Mouse (Mus musculus) frontal cortex, postnatal 14 days (tissue): Measurements from ENCODE around the gene Taok3.

ENCODE experiments used
- DNase-seq, 2 experiments: peaks; one replicate each; pipeline ENCODE4 v3.0.0; 2022; ENCODE audit warnings: low spot score in 2 of 2

The Taok3 gene

DNA sequence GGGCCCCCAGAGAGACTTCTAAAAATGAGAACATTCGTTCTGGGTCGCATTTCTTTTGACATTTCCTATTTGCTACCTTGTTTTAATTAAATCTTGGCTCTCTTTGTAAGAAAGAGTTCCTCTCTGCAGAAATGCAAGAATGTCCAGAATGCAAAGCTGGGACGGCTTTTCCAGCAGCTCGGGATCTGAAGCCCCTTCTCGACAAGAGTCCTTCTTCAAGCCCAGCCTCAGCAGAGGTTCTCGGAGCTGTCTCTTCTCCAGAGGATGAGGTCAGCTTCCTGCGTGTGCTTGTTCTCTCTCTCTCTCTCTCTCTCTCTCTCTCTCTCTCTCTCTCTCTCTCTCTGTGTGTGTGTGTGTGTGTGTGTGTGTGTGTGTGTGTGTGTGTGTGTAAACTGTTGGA is 2.2 kb upstream of the Taok3 start:
- DNase-seq, result no peak

DNA sequence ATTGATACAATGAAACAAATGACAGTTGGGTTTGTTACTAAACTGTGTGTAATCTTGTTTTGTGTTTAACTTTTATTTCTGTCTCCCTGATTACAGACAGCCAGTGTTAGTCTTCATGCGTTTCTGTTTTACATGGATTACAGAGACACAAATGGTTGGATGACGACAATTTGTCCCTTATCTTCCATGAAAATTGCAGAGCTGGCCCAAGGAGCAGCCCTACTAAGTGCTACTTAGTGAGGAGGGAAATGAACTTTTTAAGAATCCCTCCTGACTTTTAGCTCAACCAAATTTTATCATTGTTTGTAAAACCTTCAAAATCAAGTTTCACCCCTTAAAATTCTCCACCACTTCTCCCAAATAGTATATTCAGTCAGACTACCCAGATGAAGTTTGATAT is 1.7 kb upstream of the Taok3 start:
- DNase-seq, result no peak

DNA sequence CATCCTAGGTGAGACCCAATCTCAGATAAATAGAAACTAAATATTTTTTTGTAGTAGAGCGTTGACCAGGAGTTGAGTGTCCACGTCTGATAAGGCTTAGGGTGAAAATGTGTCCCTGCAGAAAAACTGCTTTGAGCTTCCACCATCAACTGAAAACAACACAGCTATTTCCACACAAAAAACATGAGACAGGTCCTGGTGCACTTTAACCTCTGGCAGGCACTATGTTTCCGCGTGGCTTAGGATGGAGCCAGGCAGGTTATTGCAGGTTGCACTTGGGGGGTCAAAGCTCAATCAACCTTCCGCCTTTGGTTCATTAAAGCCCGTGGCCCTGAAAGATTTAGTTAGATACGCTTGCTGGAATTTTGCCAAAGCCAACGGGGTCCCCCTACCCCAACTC is 1.1 kb upstream of the Taok3 start:
- no peak for DNase-seq

DNA sequence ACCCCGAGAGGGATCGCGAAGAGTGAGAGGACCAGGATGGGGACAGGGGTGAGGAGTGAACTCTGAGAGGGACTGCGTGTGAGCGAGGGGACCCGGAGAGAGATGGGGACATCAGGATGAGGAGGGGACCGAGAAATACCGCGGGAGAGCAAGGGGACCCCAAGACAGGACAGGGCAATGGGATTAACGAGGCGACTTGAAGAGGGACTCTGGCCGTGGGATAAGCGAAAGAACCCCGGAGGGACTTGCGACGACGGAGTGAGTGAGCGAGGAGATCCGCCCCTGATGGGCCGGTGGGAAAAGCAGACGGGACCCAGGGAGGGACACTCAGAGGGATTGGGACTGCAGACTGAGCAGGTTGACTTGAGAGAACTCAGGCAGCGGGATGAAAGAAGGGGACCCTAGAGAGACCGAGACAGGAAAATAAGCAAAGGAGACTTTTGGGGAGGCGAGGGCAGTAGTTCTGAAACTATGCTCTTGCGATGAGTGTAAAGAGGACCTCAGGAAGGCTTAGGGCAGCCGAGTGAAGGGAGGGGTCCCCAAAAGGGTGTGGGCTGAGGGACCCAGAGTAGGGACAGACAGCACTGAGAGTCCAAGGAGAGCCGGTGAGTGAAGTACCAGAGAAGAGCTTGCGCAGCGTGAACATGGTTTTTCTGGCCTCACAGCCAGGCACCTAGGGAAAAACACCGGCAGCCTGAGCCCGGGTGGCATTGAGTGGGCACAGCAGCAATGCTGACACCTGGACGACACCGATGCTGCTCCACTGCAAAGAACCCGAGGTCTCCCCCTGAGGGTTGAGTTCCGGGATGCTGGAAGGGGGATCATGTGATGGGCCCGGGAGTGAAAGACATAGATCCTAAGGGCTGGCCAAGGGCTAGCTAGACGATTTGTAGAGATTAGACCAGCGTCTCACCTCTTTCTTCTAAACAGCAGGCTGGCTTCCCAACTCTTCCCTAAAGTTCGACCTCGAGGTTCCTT is 849 bp downstream of the Taok3 start:
- DNase-seq, result no peak

DNA sequence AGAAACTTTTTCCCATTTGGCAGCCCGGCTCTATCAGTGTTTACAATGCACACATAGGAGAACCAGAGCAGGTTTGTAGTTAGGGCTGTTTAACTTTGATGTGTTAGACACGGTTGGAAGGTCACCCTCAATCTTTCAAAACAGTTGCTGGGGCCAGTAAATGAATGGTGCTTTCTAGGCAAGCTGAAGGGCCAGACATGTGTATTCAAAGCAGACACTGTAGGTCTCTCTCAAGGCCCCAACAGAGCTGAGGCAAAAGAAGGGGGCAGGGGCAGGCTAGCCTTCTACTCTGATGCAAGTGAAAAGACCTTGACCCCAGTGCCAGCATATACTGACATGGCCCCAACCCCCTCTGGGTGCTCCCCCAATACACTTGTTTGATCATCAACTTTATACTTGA is 1.7 kb downstream of the Taok3 start:
- no peak for DNase-seq

DNA sequence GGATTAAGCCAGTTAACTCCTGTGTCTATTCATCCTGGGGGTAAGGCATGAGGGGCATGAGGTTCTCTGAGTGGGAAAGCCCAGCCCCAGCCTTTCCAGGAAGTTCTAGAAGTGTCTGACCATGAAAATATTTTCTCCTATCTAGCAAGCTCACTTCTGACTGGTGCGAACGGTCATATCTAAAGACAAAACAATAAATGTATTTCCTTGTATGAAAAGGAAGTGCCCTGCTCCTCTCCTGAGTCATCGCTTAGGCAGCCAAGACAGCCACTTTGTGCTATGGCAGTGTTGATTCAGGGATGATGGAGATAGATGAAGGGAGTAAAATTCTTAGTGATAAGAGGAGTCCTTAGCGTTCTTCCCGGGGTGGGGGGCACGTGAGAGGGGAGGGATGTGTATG is 3.2 kb downstream of the Taok3 start:
- no peak for DNase-seq

DNA sequence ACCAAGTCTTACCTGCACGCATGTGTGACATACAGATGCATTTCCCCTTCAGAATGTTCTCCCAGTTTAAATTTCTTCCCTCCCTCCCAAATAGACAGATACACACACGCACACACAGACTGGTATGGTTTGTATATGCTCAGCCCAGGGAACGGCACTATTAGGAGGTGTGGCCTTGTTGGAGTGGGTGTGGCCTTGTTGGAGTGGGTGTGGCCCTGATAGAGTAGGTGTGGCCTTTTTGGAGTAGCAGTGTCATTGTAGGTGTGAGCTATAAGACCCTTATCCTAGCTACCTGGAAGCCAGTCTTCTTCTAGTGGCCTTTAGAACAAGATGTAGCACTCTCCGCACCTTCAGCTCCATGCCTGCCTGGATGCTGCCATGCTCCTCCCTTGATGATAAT is 3.9 kb downstream of the Taok3 start:
- no peak for DNase-seq

DNA sequence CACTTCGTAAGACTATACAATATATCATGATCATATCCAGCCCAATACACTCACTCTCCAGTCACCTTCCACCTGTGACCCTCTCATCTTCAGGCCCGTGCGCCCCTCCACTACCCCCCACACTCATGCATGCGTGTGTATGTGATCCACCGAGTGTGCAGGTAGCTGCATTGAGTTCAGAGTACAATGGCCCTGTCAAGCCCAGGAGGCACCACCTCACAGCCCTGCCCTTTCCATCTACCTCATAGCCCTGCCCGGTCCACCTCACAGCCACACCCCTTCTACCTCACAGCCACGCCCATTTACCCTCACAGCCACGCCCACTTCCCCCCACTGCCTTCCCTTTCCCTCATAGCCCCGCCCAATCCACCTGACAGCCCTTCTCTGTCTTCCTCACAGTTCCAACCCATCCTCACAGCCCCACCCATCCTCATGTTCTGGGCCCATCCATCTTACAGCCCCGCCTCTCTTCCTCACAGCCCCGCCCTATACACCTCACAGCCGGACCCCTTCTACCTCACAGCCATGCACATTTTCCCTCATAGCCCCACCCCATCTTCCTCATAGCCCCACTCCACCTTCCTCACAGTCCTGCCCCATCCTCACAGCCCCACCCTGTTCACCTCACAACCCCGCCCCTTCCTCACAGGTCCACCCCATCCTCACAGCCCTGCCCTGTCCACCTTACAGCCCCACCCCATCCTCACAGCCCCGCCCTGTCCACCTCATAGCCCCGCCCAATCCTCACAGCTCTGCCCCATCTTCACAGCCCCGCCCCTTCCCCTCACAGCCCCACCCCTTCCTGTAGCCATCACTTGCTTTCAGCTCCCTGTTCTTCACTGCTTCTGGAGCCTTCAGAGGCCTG is 5.8 kb downstream of the Taok3 start:
- DNase-seq, result no peak

DNA sequence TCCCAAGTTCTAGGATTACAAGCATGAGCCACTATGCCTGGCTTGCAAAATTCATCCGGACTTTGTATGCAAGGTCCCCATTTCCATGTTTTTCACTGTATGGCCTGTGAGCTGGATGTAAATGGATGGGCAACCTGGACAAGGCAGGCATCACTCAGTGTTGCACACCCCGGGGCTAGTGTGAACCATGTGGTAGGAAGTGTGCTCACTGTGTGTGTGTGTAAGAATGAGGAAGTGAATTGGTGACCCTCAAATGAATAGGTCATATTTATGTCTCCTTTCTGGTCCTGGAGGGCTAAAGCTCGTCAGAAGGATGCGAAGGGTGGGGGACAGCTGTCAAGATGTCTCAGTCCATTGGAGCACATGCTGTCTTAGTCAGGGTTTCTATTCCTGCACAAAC is 7.1 kb downstream of the Taok3 start:
- no peak for DNase-seq

DNA sequence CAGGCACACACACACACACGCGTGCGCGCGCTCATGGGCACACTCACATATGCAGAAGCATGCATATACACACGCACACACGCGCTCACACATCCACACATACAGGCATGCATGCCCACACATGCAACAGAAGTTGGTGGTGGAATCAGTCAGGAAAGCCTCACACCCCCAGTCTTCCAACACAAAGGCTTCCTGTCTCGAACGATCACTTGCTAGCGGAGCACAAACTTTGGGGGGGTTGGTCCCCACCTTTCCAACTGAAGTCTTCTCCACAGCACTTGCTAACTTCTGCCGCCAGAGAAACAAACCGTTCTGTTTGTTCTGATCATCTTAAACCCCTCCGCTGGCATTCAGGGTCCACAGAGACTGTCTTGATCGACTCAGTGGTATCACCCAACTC is 10.8 kb downstream of the Taok3 start:
- DNase-seq, result no peak

DNA sequence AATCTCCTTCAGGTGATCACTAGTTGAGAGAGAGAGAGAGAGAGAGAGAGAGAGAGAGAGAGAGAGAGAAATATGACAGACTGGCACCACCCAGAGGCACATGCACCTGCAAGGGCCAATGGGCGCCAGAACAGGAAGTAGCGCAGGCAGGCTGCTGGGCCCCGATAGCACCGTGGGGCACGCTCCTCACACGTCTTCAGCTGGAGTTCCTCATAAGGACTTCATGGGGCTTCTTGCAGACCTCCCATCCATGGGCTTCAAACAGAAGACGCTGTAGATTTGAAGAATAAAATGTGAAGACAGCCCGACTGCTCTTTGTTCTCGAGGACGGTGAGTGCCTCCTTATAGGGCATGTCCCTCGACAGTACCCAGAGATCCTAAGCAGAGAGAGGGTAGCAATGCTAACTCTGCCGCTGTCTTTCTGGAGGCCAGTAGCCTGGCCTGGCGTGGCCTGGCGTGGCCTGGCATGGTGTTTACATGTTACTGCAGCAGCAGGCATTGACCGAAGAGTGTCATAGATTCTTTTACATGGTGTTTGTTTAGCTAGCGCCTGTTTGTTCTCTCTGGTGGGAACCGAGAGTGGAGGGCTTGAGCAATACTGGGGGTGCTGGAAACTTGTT is 13.6 kb downstream of the Taok3 start:
- no peak for DNase-seq

DNA sequence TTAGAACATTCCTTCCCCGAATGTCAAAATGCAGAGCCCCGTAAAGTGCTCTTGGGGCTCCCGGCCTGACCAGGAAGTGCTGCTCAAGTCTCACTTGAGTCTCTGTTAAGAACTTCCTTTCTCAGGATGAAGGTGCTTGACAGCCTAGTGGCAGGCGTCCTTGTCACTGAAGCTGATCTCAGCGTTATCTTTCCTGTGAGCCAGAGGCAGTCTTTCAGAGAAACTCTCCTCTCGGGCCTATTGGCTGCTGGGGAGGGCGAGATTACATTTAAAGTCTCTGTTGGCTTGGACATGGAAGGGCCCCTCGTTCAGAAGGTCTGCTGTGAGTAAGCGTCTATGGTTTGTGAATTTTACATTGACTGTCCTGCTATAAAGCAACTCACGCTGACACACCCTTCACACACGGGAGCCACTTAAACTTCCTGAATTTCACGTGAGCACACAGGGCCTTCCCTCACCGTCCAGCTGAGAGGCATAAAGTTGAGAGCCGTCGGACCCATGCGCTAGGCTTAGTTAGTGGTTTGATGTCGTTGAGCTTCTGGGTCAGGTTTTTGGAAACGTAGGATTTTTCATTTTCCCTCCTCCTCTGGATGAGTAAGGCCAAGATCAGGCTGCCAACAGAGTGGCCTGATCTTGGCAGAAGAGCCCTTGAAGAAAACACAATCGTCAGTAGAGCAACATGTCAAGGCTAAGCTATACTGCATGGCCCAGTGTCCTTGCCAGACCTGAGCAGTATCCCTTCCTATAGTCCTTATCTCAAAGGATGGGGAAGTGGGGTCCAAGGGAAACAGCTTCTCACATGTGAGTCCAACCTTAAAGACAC is 14.3 kb downstream of the Taok3 start:
- no peak for DNase-seq

DNA sequence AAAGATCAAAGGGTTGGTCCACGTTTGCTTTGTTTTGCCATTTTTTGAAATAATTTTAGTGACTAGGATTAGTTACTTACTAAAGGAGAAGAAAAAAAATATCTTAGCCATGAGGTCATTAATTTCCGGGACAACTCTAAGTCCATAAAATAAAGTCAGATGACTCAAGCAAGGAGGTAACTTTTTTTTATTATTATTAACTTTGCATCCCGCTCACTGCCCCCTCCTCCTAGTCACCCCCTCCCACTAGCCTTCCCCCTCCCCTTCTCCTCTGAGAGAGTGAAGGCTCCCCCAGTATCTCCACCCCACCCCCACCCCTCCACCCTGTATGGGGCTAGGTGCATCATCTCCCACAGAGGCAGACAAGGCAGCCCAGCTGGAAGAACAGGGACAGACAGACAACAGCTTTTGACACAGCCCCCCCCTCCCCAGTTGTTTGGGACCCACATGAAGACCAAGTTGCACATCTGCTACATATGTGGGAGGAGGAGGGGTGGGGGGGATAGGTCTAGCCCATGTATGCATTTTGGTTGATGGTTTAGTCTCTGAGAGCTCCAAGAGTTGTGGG is 15.0 kb downstream of the Taok3 start:
- DNase-seq, result no peak

DNA sequence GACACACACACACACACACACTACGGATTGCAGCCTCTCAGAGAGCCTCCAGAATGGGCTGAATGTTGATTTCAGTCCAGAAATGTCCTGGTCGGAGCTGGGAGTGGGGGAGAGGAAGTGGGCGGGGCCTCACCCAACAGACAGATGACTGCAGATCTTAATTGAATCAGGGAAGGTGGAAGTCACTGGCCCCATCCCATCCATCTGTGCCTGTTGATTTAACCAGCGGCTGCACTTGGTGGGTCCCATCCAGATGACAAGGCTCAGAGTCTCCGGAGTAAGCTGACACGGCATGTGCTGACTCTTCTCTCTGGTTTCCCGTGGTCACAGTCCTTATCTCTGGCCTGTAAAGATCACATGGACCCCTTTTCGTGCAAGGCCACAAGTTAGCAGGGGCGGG is 15.9 kb downstream of the Taok3 start:
- no peak for DNase-seq

DNA sequence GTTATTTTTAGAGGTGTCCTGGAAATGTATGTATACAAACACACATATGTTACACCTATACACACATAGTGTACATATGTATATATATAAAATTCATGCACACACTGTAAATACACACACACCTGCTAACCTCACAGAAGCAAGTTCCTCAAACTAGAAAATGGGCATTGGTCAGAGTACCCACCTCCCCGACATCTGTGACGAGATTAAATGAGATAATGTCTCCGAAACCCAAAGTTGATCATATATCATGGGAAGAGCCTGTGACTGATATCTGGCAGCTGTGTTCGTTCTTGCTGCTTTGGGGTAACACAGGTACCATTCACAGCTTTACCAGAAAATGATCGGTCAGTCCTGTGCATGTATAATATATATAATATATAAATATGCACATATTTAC is 16.6 kb downstream of the Taok3 start:
- DNase-seq, result no peak

DNA sequence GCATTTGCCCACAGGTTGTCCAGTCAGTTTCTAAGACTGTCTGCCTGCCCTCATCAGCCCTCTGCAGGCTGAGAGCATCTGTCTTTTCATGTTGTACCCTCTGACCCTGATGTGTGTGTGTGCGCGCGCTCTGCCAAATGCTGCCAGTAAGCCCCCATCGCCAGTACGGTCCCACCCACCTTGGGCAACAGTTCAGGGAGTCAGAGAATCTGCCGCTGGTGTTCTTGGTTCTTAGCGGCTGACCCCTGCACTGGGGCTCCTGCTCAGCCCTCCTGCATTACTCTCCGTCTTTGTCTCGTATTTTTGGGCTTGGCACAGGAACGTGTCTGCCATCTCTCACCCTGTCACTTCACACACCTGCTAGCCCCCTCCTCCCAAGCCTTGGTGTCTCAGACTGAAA is 17.1 kb downstream of the Taok3 start:
- DNase-seq, result no peak

DNA sequence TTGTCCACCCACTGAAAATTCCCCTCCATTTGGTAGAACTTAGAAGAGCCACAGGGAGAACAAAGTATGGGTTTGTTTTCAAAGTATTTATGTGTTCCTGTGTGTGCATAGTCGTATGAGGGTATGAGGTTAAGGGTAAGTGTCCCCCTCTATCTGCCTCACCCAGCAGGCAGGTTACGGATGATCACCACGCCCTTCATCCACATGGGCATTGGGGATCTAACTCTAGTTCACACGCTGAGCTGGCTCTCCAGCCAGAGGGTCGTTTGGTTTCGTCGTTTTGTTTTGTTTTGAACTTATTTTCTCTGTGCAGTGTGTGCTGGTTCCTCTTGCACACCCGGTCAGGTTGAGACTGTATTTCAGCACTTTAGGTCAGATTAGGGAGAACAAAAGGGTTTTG is 17.7 kb downstream of the Taok3 start:
- no peak for DNase-seq

DNA sequence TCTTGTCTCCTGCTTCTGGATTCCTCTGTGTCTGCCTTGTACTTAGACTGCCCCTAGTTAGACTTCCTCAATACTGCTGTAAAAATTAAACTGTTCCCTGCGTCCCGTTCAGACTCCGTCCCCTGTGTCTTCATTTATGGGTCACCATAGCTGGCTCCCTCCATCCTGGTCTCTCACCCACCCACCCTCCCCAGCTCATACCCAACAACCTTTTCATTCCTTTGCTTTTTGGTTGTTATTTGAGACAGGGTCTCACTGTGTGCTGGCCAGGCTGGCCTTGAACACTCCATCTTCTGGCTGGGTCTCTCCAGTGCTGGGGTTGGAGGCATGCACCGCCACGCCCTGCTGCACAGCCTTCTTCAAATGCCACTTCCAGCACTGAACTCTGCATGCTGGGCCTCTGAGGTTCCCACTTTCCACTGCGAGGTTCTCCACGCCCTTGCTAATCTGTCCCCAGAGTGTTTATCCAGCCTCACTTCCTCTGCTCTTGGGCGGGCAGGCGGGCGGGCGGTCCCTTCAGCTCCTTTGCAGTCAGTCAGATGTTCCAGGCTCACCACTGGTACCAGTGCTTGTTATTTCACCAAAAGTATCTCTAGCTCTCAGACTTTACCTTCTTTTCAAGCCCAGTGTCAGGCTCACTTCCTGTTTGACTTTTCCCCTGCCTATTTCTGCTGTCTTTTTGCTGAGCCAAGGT is 18.5 kb downstream of the Taok3 start:
- DNase-seq, result no peak

DNA sequence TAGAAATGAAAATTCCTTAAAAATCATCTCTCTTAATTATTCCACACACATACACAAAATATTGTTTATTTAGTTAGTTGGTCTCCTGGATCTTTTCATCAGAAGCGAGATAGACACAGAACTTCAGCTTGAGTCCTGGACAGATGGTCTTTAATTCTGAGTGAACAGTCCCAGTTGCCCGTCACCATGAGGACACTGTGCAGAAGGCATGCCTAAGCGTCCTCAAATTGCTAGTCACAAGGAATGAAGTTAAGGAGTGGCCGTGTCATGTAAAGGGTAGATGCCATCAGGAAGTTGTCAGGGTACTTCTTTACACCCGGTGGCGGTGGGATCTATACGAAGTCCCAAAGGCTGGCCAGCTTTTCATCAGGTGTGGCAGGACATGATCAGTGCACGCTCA is 19.9 kb downstream of the Taok3 start:
- no peak for DNase-seq

DNA sequence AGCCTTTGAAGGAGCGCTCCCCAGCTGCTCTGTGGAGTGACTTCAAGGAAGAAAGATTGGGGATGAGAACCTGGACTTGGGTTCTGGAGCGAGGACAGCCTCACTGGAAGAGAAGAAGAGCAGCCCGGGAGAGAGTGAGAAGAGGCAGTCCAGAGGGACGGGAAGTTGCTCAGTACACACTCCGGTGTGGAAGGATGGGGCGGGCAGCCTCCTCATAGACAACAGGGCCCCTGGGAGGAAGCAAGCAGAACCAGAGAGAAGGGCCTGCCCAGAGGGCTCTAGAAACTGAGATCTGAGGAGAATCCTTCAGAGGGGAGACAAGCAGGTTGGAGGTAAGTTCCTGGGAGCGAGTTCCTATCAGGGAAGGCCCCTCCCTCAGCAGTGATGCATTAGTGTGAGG is 20.4 kb downstream of the Taok3 start:
- no peak for DNase-seq

DNA sequence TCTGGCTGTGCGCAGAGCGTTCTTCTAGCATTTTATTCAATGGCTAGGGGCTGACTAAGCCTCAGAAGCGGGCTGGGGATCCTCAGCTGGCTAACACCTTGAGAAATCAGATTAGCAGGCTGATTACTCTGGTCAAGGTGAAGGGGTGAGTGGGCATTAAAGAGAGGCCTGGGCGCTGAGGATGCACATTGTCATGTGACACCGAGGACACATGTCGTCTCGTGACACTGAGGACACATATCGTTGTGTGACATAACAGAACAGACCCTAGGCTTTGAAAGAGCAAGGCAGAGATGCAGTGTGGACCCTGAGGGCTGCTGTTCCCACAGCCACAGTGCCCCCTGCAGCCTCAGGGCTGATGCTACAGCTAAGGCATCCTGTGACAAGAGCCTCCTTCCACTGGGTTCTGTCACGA is 23.8 kb downstream of the Taok3 start:
- no peak for DNase-seq
